Mouse (Mus musculus) midbrain, embryonic 15.5 days (tissue): ENCODE results near the gene Fez1. TPM values are rescaled to one million over a fixed set of nuclear protein-coding genes. Genes with fewer than 3 reads are reported as not detected.

Experiments
- ATAC-seq: fragments of 200-750 bp; cut with Nextera tagmentation; replicated peaks from 2 replicates; pipeline ENCODE4 v1.8.0; 2017; ENCODE audit warnings: moderate TSS enrichment
- H3K27ac ChIP-seq: fragments of 300-500 bp; sonication (generic); 2 replicates; pipeline ENCODE4 v1.5.1; 2015; ENCODE audit warnings: mild to moderate bottlenecking, inconsistent platforms
- H3K27me3 ChIP-seq: fragments of 300-500 bp; sonication (generic); replicated peaks from 2 replicates; pipeline ENCODE4 v1.6.1; 2015; ENCODE audit warnings: inconsistent platforms
- H3K36me3 ChIP-seq: fragments of 300-500 bp; sonication (generic); replicated peaks from 2 replicates; pipeline ENCODE4 v1.6.1; 2015; ENCODE audit warnings: inconsistent platforms
- H3K4me1 ChIP-seq: fragments of 300-500 bp; sonication (generic); 2 replicates; pipeline ENCODE4 v1.6.1; 2015; ENCODE audit warnings: inconsistent platforms
- H3K4me2 ChIP-seq: fragments of 300-500 bp; sonication (generic); 2 replicates; pipeline ENCODE4 v1.6.1; 2015; ENCODE audit warnings: inconsistent platforms, mild to moderate bottlenecking, moderate library complexity
- H3K4me3 ChIP-seq: fragments of 300-500 bp; sonication (generic); 2 replicates; pipeline ENCODE4 v1.5.1; 2015; ENCODE audit warnings: mild to moderate bottlenecking, inconsistent platforms
- H3K9ac ChIP-seq: fragments of 300-500 bp; sonication (generic); 2 replicates; pipeline ENCODE4 v1.6.1; 2015; ENCODE audit warnings: mild to moderate bottlenecking, inconsistent platforms
- H3K9me3 ChIP-seq: fragments of 300-500 bp; sonication (generic); 2 replicates; pipeline ENCODE4 v1.6.1; 2016; ENCODE audit warnings: inconsistent platforms
- WGBS: fragments of 180-500 bp; shearing (Covaris S2); methylation state at CpG from one replicate; pipeline ENCODE4 v1.1.7; 2015; ENCODE audit warnings: mixed read lengths; 5-methylcytosine and 5-hydroxymethylcytosine counted together
- polyA plus RNA-seq: library from polyadenylated mRNA; unstranded; fragments of >200 nt; fragmentation: Nextera tagmentation; extraction: Ambion mirVana; gene quantifications from 2 replicates; pipeline ENCODE4 v1.2.1, GENCODE M21; 2015

Gene Fez1
- polyA plus RNA-seq, 1 experiment from 2014 or later, result 586 TPM

- ATAC-seq, result no peak
These were observed 13.4 kb upstream of the Fez1 start for GRCm38 (mm10) chr9:36808126-36808785.

GRCm38 (mm10) chr9:36814486-36814885 lies 7.2 kb upstream of the Fez1 start:
- no peak for ATAC-seq
- H3K27ac ChIP-seq, result no peak overlapping the region
- no peak overlapping the region for H3K4me2 ChIP-seq
- no peaks in the 10 kb centered on the region for H3K27me3 ChIP-seq
- H3K36me3 ChIP-seq, result no peaks in the 10 kb centered on the region
- WGBS, result 72% methylated on average over 2 of the region's 3 CpGs
- no peak overlapping the region for H3K4me3 ChIP-seq
- no peaks in the 10 kb centered on the region for H3K4me1 ChIP-seq
- H3K9ac ChIP-seq, result no peak overlapping the region
- no peaks in the 10 kb centered on the region for H3K9me3 ChIP-seq

More at GRCm38 (mm10) chr9:36808126-36808785, 13.4 kb upstream of the Fez1 start:
- Histone ChIP-seq H3K4me3 (no peak overlapping the region), H3K27me3 (no peaks in the 10 kb centered on the region), H3K27ac (no peak overlapping the region), H3K4me2 (no peak overlapping the region), H3K4me1 (no peaks in the 10 kb centered on the region), H3K36me3 (no peaks in the 10 kb centered on the region), H3K9ac (no peak overlapping the region), H3K9me3 (no peaks in the 10 kb centered on the region)
- 85% methylated on average over 5 of the region's 5 CpGs for WGBS

- ATAC-seq, result no peak
- Histone ChIP-seq H3K9ac (no peak overlapping the region), H3K9me3 (no peaks in the 10 kb centered on the region), H3K4me1 (peaks cover 17% of the 10 kb centered on the region), H3K4me2 (no peak overlapping the region), H3K4me3 (no peak overlapping the region), H3K27me3 (no peaks in the 10 kb centered on the region), H3K36me3 (no peaks in the 10 kb centered on the region), H3K27ac (no peak overlapping the region)
- WGBS, result 53% methylated on average over 4 of the region's 4 CpGs
These were observed 2.8 kb upstream of the Fez1 start for GRCm38 (mm10) chr9:36818905-36819304.

GRCm38 (mm10) chr9:36820969-36821643 lies 558 bp upstream of the Fez1 start:
- H3K27ac ChIP-seq, result peak overlapping the region; percentile 92
- no peaks in the 10 kb centered on the region for H3K36me3 ChIP-seq
- no peak overlapping the region for H3K9ac ChIP-seq
- no peaks in the 10 kb centered on the region for H3K9me3 ChIP-seq
- peaks cover 20% of the 10 kb centered on the region for H3K4me1 ChIP-seq
- no peaks in the 10 kb centered on the region for H3K27me3 ChIP-seq
- ATAC-seq, result peak; percentile 89
- peak overlapping the region; percentile 29 for H3K4me3 ChIP-seq
- peak overlapping the region; percentile 50 for H3K4me2 ChIP-seq
- WGBS, result 17% methylated on average over 9 of the region's 9 CpGs

GRCm38 (mm10) chr9:36822024-36822423 lies 360 bp downstream of the Fez1 start:
- WGBS, result 11% methylated on average over 2 of the region's 2 CpGs

GRCm38 (mm10) chr9:36826612-36827363 lies 5.1 kb downstream of the Fez1 start:
- no peaks in the 10 kb centered on the region for H3K27me3 ChIP-seq
- H3K27ac ChIP-seq, result peak overlapping the region; percentile 61
- H3K4me1 ChIP-seq, result peaks cover 25% of the 10 kb centered on the region
- no peak overlapping the region for H3K4me2 ChIP-seq
- H3K4me3 ChIP-seq, result no peak overlapping the region
- H3K9ac ChIP-seq, result no peak overlapping the region
- H3K36me3 ChIP-seq, result no peaks in the 10 kb centered on the region
- ATAC-seq, result no peak; the same call in 1 of the 2 replicates
- no peaks in the 10 kb centered on the region for H3K9me3 ChIP-seq
- 40% methylated on average over 2 of the region's 2 CpGs for WGBS

More at GRCm38 (mm10) chr9:36822024-36822423, 360 bp downstream of the Fez1 start:
- no peaks in the 10 kb centered on the region for H3K27me3 ChIP-seq
- ATAC-seq, result peak; percentile 59
- peak overlapping the region; percentile 50 for H3K4me2 ChIP-seq
- no peaks in the 10 kb centered on the region for H3K36me3 ChIP-seq
- H3K9me3 ChIP-seq, result no peaks in the 10 kb centered on the region
- peak overlapping the region; percentile 33 for H3K9ac ChIP-seq
- H3K4me1 ChIP-seq, result peaks cover 20% of the 10 kb centered on the region
- H3K4me3 ChIP-seq, result peak overlapping the region; percentile 29
- peak overlapping the region; percentile 92 for H3K27ac ChIP-seq

- Histone ChIP-seq H3K27me3 (no peaks in the 10 kb centered on the region), H3K9me3 (no peaks in the 10 kb centered on the region), H3K4me2 (peak overlapping the region; percentile 78; the same call in 1 of the 2 replicates), H3K9ac (no peak overlapping the region), H3K27ac (peak overlapping the region; percentile 96), H3K36me3 (no peaks in the 10 kb centered on the region), H3K4me1 (peaks cover 35% of the 10 kb centered on the region), H3K4me3 (no peak overlapping the region)
- no peak for ATAC-seq
- WGBS, result 67% methylated on average over 6 of the region's 6 CpGs
These were observed 9.7 kb downstream of the Fez1 start for GRCm38 (mm10) chr9:36831401-36831800.

GRCm38 (mm10) chr9:36832529-36832928 lies 10.9 kb downstream of the Fez1 start:
- H3K36me3 ChIP-seq, result no peaks in the 10 kb centered on the region
- peak overlapping the region; percentile 81 for H3K9ac ChIP-seq
- H3K4me3 ChIP-seq, result peak overlapping the region; percentile 88
- H3K27ac ChIP-seq, result peak overlapping the region; percentile 96
- WGBS, result under 1% methylated on average over 32 of the region's 32 CpGs
- no peaks in the 10 kb centered on the region for H3K27me3 ChIP-seq
- ATAC-seq, result peak; percentile 93
- H3K4me1 ChIP-seq, result peaks cover 38% of the 10 kb centered on the region
- peak overlapping the region; percentile 78 for H3K4me2 ChIP-seq
- H3K9me3 ChIP-seq, result no peaks in the 10 kb centered on the region

- Histone ChIP-seq H3K4me1 (peaks cover 41% of the 10 kb centered on the region), H3K27me3 (no peaks in the 10 kb centered on the region), H3K9me3 (no peaks in the 10 kb centered on the region), H3K9ac (peak overlapping the region; percentile 81), H3K4me3 (peak overlapping the region; percentile 88), H3K36me3 (no peaks in the 10 kb centered on the region), H3K27ac (peak overlapping the region; percentile 96), H3K4me2 (peak overlapping the region; percentile 78)
- under 1% methylated on average over 30 of the region's 31 CpGs for WGBS
- ATAC-seq, result peak; percentile 80
These were observed 11.6 kb downstream of the Fez1 start for GRCm38 (mm10) chr9:36833043-36833881.

- Histone ChIP-seq H3K9ac (peak overlapping the region; percentile 81), H3K4me1 (peaks cover 41% of the 10 kb centered on the region), H3K4me3 (peak overlapping the region; percentile 88), H3K27ac (peak overlapping the region; percentile 96), H3K9me3 (no peaks in the 10 kb centered on the region), H3K27me3 (no peaks in the 10 kb centered on the region), H3K4me2 (peak overlapping the region; percentile 78), H3K36me3 (no peaks in the 10 kb centered on the region)
- ATAC-seq, result peak; percentile 13
- 3% methylated on average over 3 of the region's 3 CpGs for WGBS
These were observed 12.2 kb downstream of the Fez1 start for GRCm38 (mm10) chr9:36833914-36834313.

GRCm38 (mm10) chr9:36846346-36846745 lies 24.7 kb downstream of the Fez1 start:
- Histone ChIP-seq H3K4me1 (no peaks in the 10 kb centered on the region), H3K9ac (no peak overlapping the region), H3K4me2 (no peak overlapping the region), H3K9me3 (no peaks in the 10 kb centered on the region), H3K36me3 (peaks cover 62% of the 10 kb centered on the region), H3K27me3 (no peaks in the 10 kb centered on the region), H3K27ac (no peak overlapping the region), H3K4me3 (no peak overlapping the region)
- 30% methylated on average over 4 of the region's 4 CpGs for WGBS
- no peak for ATAC-seq
